Mouse (Mus musculus): ENCODE results near the gene Mthfsd.

- no peak for TF ChIP-seq CTCF (IDR thresholded peaks at IDR 0.05; ENCODE audit: low read depth, low read length)
- no peak for TF ChIP-seq POLR2A (IDR thresholded peaks at IDR 0.05; ENCODE audit: extremely low read depth, insufficient read depth, low read length)
These were observed 32.3 kb downstream of the Mthfsd start for GRCm38 (mm10) chr8:121075936-121076335.

Data from liver, adult 2 months (tissue).